Mouse (Mus musculus) CH12.LX (cell line): Measurements from ENCODE around the gene Cds2. TPM values are rescaled to one million over a fixed set of nuclear protein-coding genes. Genes with fewer than 3 reads are reported as not detected.
"Not testable (repeated sequence)": the region's sequence is repeated elsewhere in the genome, so short reads cannot be mapped to it uniquely, and the experiment has no call there.

Experiments used
- DNase-seq: peaks from one replicate; pipeline ENCODE4 v3.0.0-alpha.2; 2013; ENCODE audit errors: extremely low read depth
- H3K27ac ChIP-seq: 2 replicates; pipeline ENCODE4 v1.5.1; 2012; ENCODE audit warnings: low read depth, mild to moderate bottlenecking, control low read depth, moderate library complexity; ENCODE audit not compliant: insufficient read depth
- H3K27me3 ChIP-seq: replicated peaks from 2 replicates; pipeline ENCODE3; 2012; ENCODE audit warnings: inconsistent platforms
- H3K36me3 ChIP-seq, 2 experiments: replicated peaks in 1 of 2; 2 replicates each; pipeline versions ENCODE3 to v1.6.1; 2012; ENCODE audit warnings: inconsistent platforms in 1 of 2, low read length in 1 of 2, mild to moderate bottlenecking in 1 of 2, mixed read lengths in 1 of 2, moderate library complexity in 1 of 2; ENCODE audit not compliant: control insufficient read depth in 1 of 2, insufficient read depth in 1 of 2
- H3K4me1 ChIP-seq, 2 experiments: 2 replicates each; pipeline ENCODE4 v1.6.1; 2012; ENCODE audit warnings: inconsistent platforms in 1 of 2, moderate library complexity in 1 of 2; ENCODE audit not compliant: insufficient read depth in 2 of 2, control insufficient read depth in 1 of 2
- H3K4me2 ChIP-seq: 2 replicates; pipeline ENCODE4 v1.6.1; 2012; ENCODE audit warnings: low read depth, mild to moderate bottlenecking, control low read depth; ENCODE audit not compliant: poor library complexity, insufficient read depth, severe bottlenecking
- H3K4me3 ChIP-seq, 3 experiments: fragments of 150-350 bp in 1 of 3; sonication (generic) in 1 of 3; replicated peaks in 1 of 3; 2 replicates each; pipeline versions ENCODE3 to v1.5.1; 2011 to 2012; ENCODE audit warnings: low read depth in 2 of 3, low read length in 2 of 3, mild to moderate bottlenecking in 2 of 3, moderate library complexity in 2 of 3, control low read depth in 1 of 3, improper control_type of control experiment in 1 of 3, inconsistent platforms in 1 of 3, mixed read lengths in 1 of 3; ENCODE audit not compliant: poor library complexity in 1 of 3
- H3K79me2 ChIP-seq: replicated peaks from 2 replicates; pipeline ENCODE4 v1.6.1; 2012; ENCODE audit warnings: mild to moderate bottlenecking, moderate library complexity; ENCODE audit not compliant: control insufficient read depth, poor library complexity, insufficient read depth, severe bottlenecking; ENCODE audit errors: extremely low read depth
- H3K9ac ChIP-seq: 2 replicates; pipeline ENCODE4 v1.6.1; 2012; ENCODE audit warnings: low read depth, mild to moderate bottlenecking, control low read depth, moderate library complexity; ENCODE audit not compliant: insufficient read depth
- H3K9me3 ChIP-seq: replicated peaks from 2 replicates; pipeline ENCODE3; 2012; ENCODE audit warnings: low read length, inconsistent platforms, mixed read lengths
- BHLHE40 ChIP-seq: IDR thresholded peaks from 2 replicates; pipeline ENCODE4 v1.6.1; 2011; ENCODE audit warnings: mild to moderate bottlenecking, low read depth, low read length, improper control_type of control experiment
- CTCF ChIP-seq, 2 experiments: IDR thresholded peaks in 1 of 2; conservative IDR thresholded peaks in 1 of 2; 2 replicates each; pipeline ENCODE4 v1.5.1; 2011 to 2012; ENCODE audit warnings: low read depth in 2 of 2, low read length in 2 of 2, improper control_type of control experiment in 1 of 2, inconsistent platforms in 1 of 2, mild to moderate bottlenecking in 1 of 2, moderate library complexity in 1 of 2
- ELF1 ChIP-seq: IDR thresholded peaks from 2 replicates; pipeline ENCODE4 v1.6.1; 2014; ENCODE audit warnings: low read depth, mild to moderate bottlenecking, inconsistent platforms, low read length, improper control_type of control experiment
- ETS1 ChIP-seq: conservative IDR thresholded peaks from 2 replicates; pipeline ENCODE4 v1.6.1; 2012; ENCODE audit warnings: low read depth, mild to moderate bottlenecking, inconsistent platforms, low read length, improper control_type of control experiment, moderate library complexity
- MAFK ChIP-seq: IDR thresholded peaks from 2 replicates; pipeline ENCODE4 v1.6.1; 2011; ENCODE audit warnings: low read length, improper control_type of control experiment; ENCODE audit not compliant: insufficient replicate concordance
- MAZ ChIP-seq: IDR thresholded peaks from 2 replicates; pipeline ENCODE4 v1.6.1; 2012; ENCODE audit warnings: low read depth, mild to moderate bottlenecking, inconsistent platforms, low read length, improper control_type of control experiment, moderate library complexity
- RAD21 ChIP-seq: IDR thresholded peaks from 2 replicates; pipeline ENCODE4 v1.6.1; 2011; ENCODE audit warnings: low read depth, mild to moderate bottlenecking, low read length, improper control_type of control experiment, moderate library complexity
- RCOR1 ChIP-seq: conservative IDR thresholded peaks from 2 replicates; pipeline ENCODE4 v1.6.1; 2012; ENCODE audit warnings: low read depth, mild to moderate bottlenecking, inconsistent platforms, low read length, improper control_type of control experiment
- TBP ChIP-seq: conservative IDR thresholded peaks from 2 replicates; pipeline ENCODE4 v1.6.1; 2011; ENCODE audit warnings: low read depth, low read length, improper control_type of control experiment
- USF1 ChIP-seq: IDR thresholded peaks from 2 replicates; pipeline ENCODE4 v1.6.1; 2014; ENCODE audit warnings: low read depth, mild to moderate bottlenecking, inconsistent platforms, low read length, improper control_type of control experiment
- USF2 ChIP-seq: conservative IDR thresholded peaks from 2 replicates; pipeline ENCODE4 v1.6.1; 2011; ENCODE audit warnings: low read depth, low read length, improper control_type of control experiment
- ZC3H11A ChIP-seq: IDR thresholded peaks from 2 replicates; pipeline ENCODE4 v1.6.1; 2012; ENCODE audit warnings: low read depth, mild to moderate bottlenecking, inconsistent platforms, low read length, improper control_type of control experiment
- dilution Hi-C: fragments of 300-500 bp; cut with MboI; formaldehyde crosslinking; loops from 2 replicates; pipeline ENCODE4 v1.14.3; 2020; ENCODE audit warnings: low sequenced_read_pairs; ENCODE audit not compliant: extremely low pct_unique_long_range_greater_than_20kb, extremely low pct_ligation_motif_present
- in situ Hi-C: fragments of 300-500 bp; cut with MboI; formaldehyde crosslinking; loops from 3 replicates; pipeline ENCODE4 v1.14.3; 2019; ENCODE audit warnings: low sequenced_read_pairs, low pct_ligation_motif_present, low pct_unique_long_range_greater_than_20kb, mixed read lengths
- polyA plus RNA-seq: library from polyadenylated mRNA; unstranded; fragments of >175 nt; gene quantifications from 2 replicates; pipeline ENCODE4 v1.2.1, GENCODE M21; 2012; ENCODE audit warnings: low read depth; ENCODE audit not compliant: insufficient read length
- total RNA-seq, 2 experiments: library from RNA; depleted of rRNA; stranded (reverse); fragments of 300-350 nt in 1 of 2; fragments of >200 nt in 1 of 2; gene quantifications; 2 replicates each; pipeline ENCODE4 v1.2.3; 2012 to 2014

The Cds2 gene
- total and polyA plus RNA-seq, 3 experiments: 20.3 to 38.9 (median 21.2) TPM

GRCm38 (mm10) chr2:132312616-132313015 lies 49.7 kb downstream of the Cds2 start:
- dilution Hi-C loops: no loop called here
- no peak for TF ChIP-seq TBP
- TF ChIP-seq RCOR1: no peak
- TF ChIP-seq USF1: no peak
- no peak for TF ChIP-seq MAZ
- TF ChIP-seq RAD21: no peak
- no peak for TF ChIP-seq ETS1
- TF ChIP-seq ELF1: no peak
- TF ChIP-seq ZC3H11A: no peak
- TF ChIP-seq MAFK: no peak
- no peak overlapping the region for H3K4me3 ChIP-seq
- H3K9ac ChIP-seq: no peak overlapping the region
- H3K79me2 ChIP-seq: no peaks in the 10 kb centered on the region
- in situ Hi-C loops: loop anchor here (25.0 kb wide), 2 partner anchors 400 to 600 kb away; no protein-coding TSS in a partner anchor
- peaks cover 0 to 12% of the 10 kb centered on the region in 2 experiments; a peak in 2 of 4 replicates for H3K4me1 ChIP-seq
- peaks cover 2% of the 10 kb centered on the region for H3K9me3 ChIP-seq
- DNase-seq: no peak
- no peaks in the 10 kb centered on the region for H3K27me3 ChIP-seq
- H3K27ac ChIP-seq: no peak overlapping the region
- peaks cover 8 to 46% of the 10 kb centered on the region in 2 experiments for H3K36me3 ChIP-seq
- no peak overlapping the region for H3K4me2 ChIP-seq

- no peak overlapping the region for H3K4me2 ChIP-seq
- H3K36me3 ChIP-seq: peaks cover 5 to 36% of the 10 kb centered on the region in 2 experiments
- TF ChIP-seq USF2 (no peak), RAD21 (no peak), BHLHE40 (no peak)
- no peak for DNase-seq
- H3K9ac ChIP-seq: no peak overlapping the region
- H3K4me1 ChIP-seq: peaks cover 0 to 12% of the 10 kb centered on the region in 2 experiments; a peak in 2 of 4 replicates
- dilution Hi-C loops: no loop called here
- peaks cover 2% of the 10 kb centered on the region for H3K9me3 ChIP-seq
- no peak overlapping the region for H3K4me3 ChIP-seq
- H3K27me3 ChIP-seq: no peaks in the 10 kb centered on the region
- in situ Hi-C loops: loop anchor here (25.0 kb wide), 2 partner anchors 399 to 599 kb away; no protein-coding TSS in a partner anchor
- H3K79me2 ChIP-seq: no peaks in the 10 kb centered on the region
- no peak overlapping the region for H3K27ac ChIP-seq
Measured at GRCm38 (mm10) chr2:132313568-132313967, 50.6 kb downstream of the Cds2 start.

GRCm38 (mm10) chr2:132314057-132314456 lies 51.1 kb downstream of the Cds2 start:
- DNase-seq, H3K4me2 ChIP-seq, dilution Hi-C loops, H3K79me2 ChIP-seq, H3K27me3 ChIP-seq, H3K27ac ChIP-seq, H3K9ac ChIP-seq, H3K4me3 ChIP-seq, H3K9me3 ChIP-seq: not testable (repeated sequence)
- in situ Hi-C loops: loop anchor here (25.0 kb wide), 2 partner anchors 398 to 598 kb away; no protein-coding TSS in a partner anchor
- H3K36me3 ChIP-seq: peaks cover 3 to 31% of the 10 kb centered on the region in 2 experiments
- peak in 1 of 2 experiments; percentile 3; a peak in 1 of 4 replicates for TF ChIP-seq CTCF (conservative IDR thresholded peaks at IDR 0.05 in 1 of 2, IDR thresholded peaks at IDR 0.05 in 1 of 2; ENCODE audit: low read depth in 2 of 2, low read length in 2 of 2)
- peaks cover 0 to 12% of the 10 kb centered on the region in 2 experiments; a peak in 2 of 4 replicates for H3K4me1 ChIP-seq
